Mouse (Mus musculus) 3T3-L1 (cell line): ENCODE results near the gene Rsph9.

Experiments used
- DNase-seq: peaks from one replicate; pipeline ENCODE4 v3.0.0-alpha.2; 2015; ENCODE audit warnings: low read depth, low spot score

Gene Rsph9

GRCm38 (mm10) chr17:46102608-46103159 lies 41.3 kb downstream of the Rsph9 start:
- peak; percentile 93 for DNase-seq

- DNase-seq: no peak
Measured at GRCm38 (mm10) chr17:46101906-46102305, 42.1 kb downstream of the Rsph9 start.

- no peak for DNase-seq
Measured at GRCm38 (mm10) chr17:46098525-46098924, 45.5 kb downstream of the Rsph9 start.

GRCm38 (mm10) chr17:46091899-46092298 lies 52.1 kb downstream of the Rsph9 start:
- no peak for DNase-seq

- no peak for DNase-seq
Measured at GRCm38 (mm10) chr17:46091351-46091750, 52.7 kb downstream of the Rsph9 start.

- peak; percentile 78 for DNase-seq
Measured at GRCm38 (mm10) chr17:46086341-46086870, 57.6 kb downstream of the Rsph9 start.

- no peak for DNase-seq
Measured at GRCm38 (mm10) chr17:46084091-46084501, 59.9 kb downstream of the Rsph9 start.

GRCm38 (mm10) chr17:46083381-46083780 lies 60.6 kb downstream of the Rsph9 start:
- no peak for DNase-seq

- no peak for DNase-seq
Measured at GRCm38 (mm10) chr17:46081657-46082056, 62.4 kb downstream of the Rsph9 start.

- DNase-seq: no peak
Measured at GRCm38 (mm10) chr17:46081042-46081441, 63.0 kb downstream of the Rsph9 start.

- DNase-seq: no peak
Measured at GRCm38 (mm10) chr17:46080388-46080787, 63.6 kb downstream of the Rsph9 start.

- no peak for DNase-seq
Measured at GRCm38 (mm10) chr17:46079037-46079436, 65.0 kb downstream of the Rsph9 start.

- DNase-seq: no peak
Measured at GRCm38 (mm10) chr17:46077921-46078534, 66.0 kb downstream of the Rsph9 start.

- no peak for DNase-seq
Measured at GRCm38 (mm10) chr17:46076260-46076551, 67.8 kb downstream of the Rsph9 start.

- DNase-seq: no peak
Measured at GRCm38 (mm10) chr17:46075551-46076259, 68.3 kb downstream of the Rsph9 start.

GRCm38 (mm10) chr17:46075116-46075485 lies 68.9 kb downstream of the Rsph9 start:
- peak; percentile 45 for DNase-seq

- DNase-seq: no peak
Measured at GRCm38 (mm10) chr17:46074398-46075115, 69.5 kb downstream of the Rsph9 start.

- peak; percentile 72 for DNase-seq
Measured at GRCm38 (mm10) chr17:46073730-46074301, 70.2 kb downstream of the Rsph9 start.
